Mouse (Mus musculus) heart, postnatal 0 days (tissue): ENCODE results near the gene Epha6.

ENCODE experiments used
- CTCF ChIP-seq: IDR thresholded peaks from 2 replicates; pipeline ENCODE4 v1.5.1; 2016; ENCODE audit warnings: antibody characterized with exemption, control low read depth, low read depth
- EP300 ChIP-seq: IDR thresholded peaks from 2 replicates; pipeline ENCODE4 v1.6.1; 2016; ENCODE audit warnings: antibody characterized with exemption, low read depth

GRCm38 (mm10) chr16:59769936-59770335, 835.4 kb downstream of the Epha6 start:
- TF ChIP-seq CTCF: no peak
- TF ChIP-seq EP300: no peak
